Mouse (Mus musculus): ENCODE measurements around the gene Lsp1. TPM values are rescaled to one million over a fixed set of nuclear protein-coding genes. Genes with fewer than 3 reads are reported as not detected.

The Lsp1 gene
- total RNA-seq, 2 experiments from 2014 or later: 43.2 to 60.3 TPM

- no peak for DNase-seq
Observed at GRCm38 (mm10) chr7:142538291-142538690, 77.7 kb downstream of the Lsp1 start.

GRCm38 (mm10) chr7:142538766-142539165 is 78.2 kb downstream of the Lsp1 start:
- no peak for DNase-seq

- no peak for DNase-seq
Observed at GRCm38 (mm10) chr7:142539828-142540227, 79.2 kb downstream of the Lsp1 start.

GRCm38 (mm10) chr7:142542771-142543303 is 82.2 kb downstream of the Lsp1 start:
- no peak for DNase-seq

Other genes starting within 250 kb of the Lsp1 start
- gene Gm7579, start 248.9 kb upstream of the Lsp1 start, total RNA-seq (2021): not detected
- not detected for gene Krtap5-5, start 230.8 kb upstream of the Lsp1 start, total RNA-seq (2021)
- not detected for gene Gm40460, start 219.7 kb upstream of the Lsp1 start, total RNA-seq (2021)
- gene Gm2431, start 202.5 kb upstream of the Lsp1 start, total RNA-seq (2021): not detected
- gene Gm4559, start 186.4 kb upstream of the Lsp1 start, total RNA-seq (2021): not detected
- gene Krtap5-1, start 163.7 kb upstream of the Lsp1 start, total RNA-seq (2021): not detected
- gene Krtap5-4, start 157.3 kb upstream of the Lsp1 start, total RNA-seq (2021): not detected
- gene Ifitm10, start 87.1 kb upstream of the Lsp1 start, total RNA-seq (2021): 1 to 10 TPM; 3.3 to 4.2 TPM
- 1 to 10 TPM; 4.0 to 5.6 TPM for gene Gm49369, start 78.1 kb upstream of the Lsp1 start, total RNA-seq (2021)
- gene Ctsd, start 72.8 kb upstream of the Lsp1 start, total RNA-seq (2021): 100 to 1,000 TPM; 317 to 434 TPM
- gene Syt8, start 26.0 kb upstream of the Lsp1 start, total RNA-seq (2021): not detected
- over 10,000 TPM; 16,193 to 17,938 TPM for gene Tnni2, start 19.0 kb upstream of the Lsp1 start, total RNA-seq (2021)
- gene Tnnt3, start 38.0 kb downstream of the Lsp1 start, total RNA-seq (2021): over 10,000 TPM; 28,170 to 31,317 TPM
- 10 to 100 TPM in 1 of 2 experiments, 1 to 10 TPM in 1; 8.6 to 18.3 TPM for gene Mrpl23, start 71.9 kb downstream of the Lsp1 start, total RNA-seq (2021)
- 100 to 1,000 TPM; 251 to 313 TPM for gene Igf2, start 206.0 kb downstream of the Lsp1 start, total RNA-seq (2021)
- under 1 TPM in 1 of 2 experiments, not detected in 1; 0.08 TPM for gene Gm49394, start 209.1 kb downstream of the Lsp1 start, total RNA-seq (2021)

Data from gastrocnemius, postnatal 25 days (tissue).